Mouse (Mus musculus) intestine, embryonic 14.5 days (tissue): ENCODE data around the gene Olfr1283. TPM values are rescaled to one million over a fixed set of nuclear protein-coding genes. Genes with fewer than 3 reads are reported as not detected.
"Not testable (repeated sequence)": the region's sequence is repeated elsewhere in the genome, so short reads cannot be mapped to it uniquely, and the experiment has no call there.

Experiments
- ATAC-seq: fragments of 200-750 bp; cut with Nextera tagmentation; replicated peaks from 2 replicates; pipeline ENCODE4 v1.8.0; 2017; ENCODE audit warnings: low read depth, moderate number of reproducible peaks, moderate TSS enrichment, moderate library complexity; ENCODE audit not compliant: low FRiP score, low TSS enrichment
- DNase-seq: peaks from one replicate; pipeline ENCODE4 v3.0.0-alpha.2; 2018; ENCODE audit warnings: low spot score
- H3K27ac ChIP-seq: fragments of 300-500 bp; sonication (generic); 2 replicates; pipeline ENCODE4 v1.5.1; 2014; ENCODE audit warnings: low read depth, mild to moderate bottlenecking, control low read depth
- H3K27me3 ChIP-seq: fragments of 300-500 bp; sonication (generic); replicated peaks from 2 replicates; pipeline ENCODE4 v1.6.1; 2014; ENCODE audit warnings: low read length, control low read depth; ENCODE audit not compliant: control insufficient read depth, insufficient read depth
- H3K36me3 ChIP-seq: fragments of 300-500 bp; sonication (generic); 2 replicates; pipeline ENCODE4 v1.6.1; 2014; ENCODE audit warnings: low read length, control low read depth; ENCODE audit not compliant: control insufficient read depth, insufficient read depth
- H3K4me1 ChIP-seq: fragments of 300-500 bp; sonication (generic); replicated peaks from 2 replicates; pipeline ENCODE4 v1.6.1; 2014; ENCODE audit warnings: low read length, control low read depth, mixed read lengths; ENCODE audit not compliant: control insufficient read depth, insufficient read depth
- H3K4me2 ChIP-seq: fragments of 300-500 bp; sonication (generic); 2 replicates; pipeline ENCODE4 v1.6.1; 2014; ENCODE audit warnings: low read length
- H3K4me3 ChIP-seq: fragments of 300-500 bp; sonication (generic); 2 replicates; pipeline ENCODE4 v1.5.1; 2014; ENCODE audit warnings: low read depth, low read length, control low read depth, mixed read lengths
- H3K9ac ChIP-seq: fragments of 300-500 bp; sonication (generic); 2 replicates; pipeline ENCODE4 v1.6.1; 2014; ENCODE audit warnings: mild to moderate bottlenecking, low read length
- H3K9me3 ChIP-seq: fragments of 300-500 bp; sonication (generic); 2 replicates; pipeline ENCODE4 v1.6.1; 2016; ENCODE audit warnings: low read length, control low read depth; ENCODE audit not compliant: control insufficient read depth
- WGBS: fragments of 180-500 bp; shearing (Covaris S2); extraction: QIAGEN DNeasy Blood & Tissue Kit; methylation state at CpG from one replicate; pipeline ENCODE4 v1.1.7; 2014; 5-methylcytosine and 5-hydroxymethylcytosine counted together
- polyA plus RNA-seq: library from polyadenylated mRNA; unstranded; fragments of >200 nt; fragmentation: Nextera tagmentation; extraction: Ambion mirVana; gene quantifications from 2 replicates; pipeline ENCODE4 v1.2.1, GENCODE M21; 2014

Olfr1283 gene
- not detected in 2 replicates for polyA plus RNA-seq

GRCm38 (mm10) chr2:111366490-111366889 lies at the start of gene Olfr1283:
TSS of gene Olfr1283 (plus strand) at chr2:111366790.
- WGBS, result 85% methylated on average over 2 of the region's 2 CpGs
- Histone ChIP-seq H3K27ac (no peak within 1 kb of the TSS), H3K9me3 (no peaks in the 10 kb centered on the region), H3K36me3 (no peaks in the 10 kb centered on the region), H3K4me3 (no peak within 1 kb of the TSS), H3K4me2 (no peak within 1 kb of the TSS), H3K4me1 (no peaks in the 10 kb centered on the region), H3K9ac (no peak within 1 kb of the TSS), H3K27me3 (no peaks in the 10 kb centered on the region)
- DNase-seq, result no peak
- no peak for ATAC-seq

GRCm38 (mm10) chr2:111326220-111326619 lies 40.4 kb upstream of the Olfr1283 start, which contains the start of gene Olfr1281:
TSS of gene Olfr1281 (plus strand) at chr2:111326520.
- no peak within 1 kb of the TSS for H3K9ac ChIP-seq
- H3K4me1 ChIP-seq, result no peaks in the 10 kb centered on the region
- no peak within 1 kb of the TSS for H3K4me3 ChIP-seq
- no peak for ATAC-seq
- no peaks in the 10 kb centered on the region for H3K9me3 ChIP-seq
- no peaks in the 10 kb centered on the region for H3K36me3 ChIP-seq
- H3K27ac ChIP-seq, result no peak within 1 kb of the TSS
- WGBS, result 77% methylated on average over 2 of the region's 2 CpGs
- no peaks in the 10 kb centered on the region for H3K27me3 ChIP-seq
- H3K4me2 ChIP-seq, result no peak within 1 kb of the TSS
- no peak for DNase-seq

- DNase-seq, H3K4me1 ChIP-seq, H3K9ac ChIP-seq, H3K9me3 ChIP-seq, H3K36me3 ChIP-seq, H3K27me3 ChIP-seq, ATAC-seq, H3K4me3 ChIP-seq, H3K4me2 ChIP-seq, H3K27ac ChIP-seq: not testable (repeated sequence)
- WGBS, result 92% methylated on average over 5 of the region's 5 CpGs
These were observed 32.9 kb upstream of the Olfr1283 start for GRCm38 (mm10) chr2:111333721-111334120.

GRCm38 (mm10) chr2:111335976-111336375 lies 30.6 kb upstream of the Olfr1283 start, which contains the start of gene Olfr1282:
TSS of gene Olfr1282 (minus strand) at chr2:111336076.
- H3K4me1 ChIP-seq, result no peaks in the 10 kb centered on the region
- no peak within 1 kb of the TSS for H3K9ac ChIP-seq
- H3K4me3 ChIP-seq, result no peak within 1 kb of the TSS
- H3K4me2 ChIP-seq, result no peak within 1 kb of the TSS
- no peak for DNase-seq
- no peaks in the 10 kb centered on the region for H3K27me3 ChIP-seq
- ATAC-seq, result no peak
- H3K9me3 ChIP-seq, result no peaks in the 10 kb centered on the region
- H3K36me3 ChIP-seq, result no peaks in the 10 kb centered on the region
- 69% methylated on average over 2 of the region's 2 CpGs for WGBS
- H3K27ac ChIP-seq, result no peak within 1 kb of the TSS

GRCm38 (mm10) chr2:111375222-111375621 lies 8.6 kb downstream of the Olfr1283 start, which contains the start of gene Olfr1284:
TSS of gene Olfr1284 (plus strand) at chr2:111375522.
- WGBS, result 91% methylated on average over 1 of the region's 1 CpGs
- no peak within 1 kb of the TSS for H3K4me2 ChIP-seq
- no peak within 1 kb of the TSS for H3K27ac ChIP-seq
- H3K36me3 ChIP-seq, result no peaks in the 10 kb centered on the region
- DNase-seq (no peak), ATAC-seq (no peak)
- no peaks in the 10 kb centered on the region for H3K27me3 ChIP-seq
- H3K9me3 ChIP-seq, result no peaks in the 10 kb centered on the region
- H3K4me3 ChIP-seq, result no peak within 1 kb of the TSS
- H3K9ac ChIP-seq, result no peak within 1 kb of the TSS
- H3K4me1 ChIP-seq, result no peaks in the 10 kb centered on the region

Other genes starting within 250 kb of the Olfr1283 start
- gene Gm15130, start 213.9 kb upstream of the Olfr1283 start, polyA plus RNA-seq, result not detected in 2 replicates
- not detected in 2 replicates for gene 4930430A15Rik, start 137.2 kb upstream of the Olfr1283 start, polyA plus RNA-seq
- not detected in 2 replicates for gene Olfr1275, start 131.5 kb upstream of the Olfr1283 start, polyA plus RNA-seq
- gene Olfr1276, start 112.3 kb upstream of the Olfr1283 start, polyA plus RNA-seq, result not detected in 2 replicates
- not detected in 2 replicates for gene Olfr1277, start 92.7 kb upstream of the Olfr1283 start, polyA plus RNA-seq
- not detected in 2 replicates for gene Olfr1278, start 76.7 kb upstream of the Olfr1283 start, polyA plus RNA-seq
- gene Olfr1279, start 66.2 kb upstream of the Olfr1283 start, polyA plus RNA-seq, result not detected in 2 replicates
- not detected in 2 replicates for gene Olfr1280, start 52.8 kb upstream of the Olfr1283 start, polyA plus RNA-seq
- gene Olfr1281, start 40.3 kb upstream of the Olfr1283 start, polyA plus RNA-seq, result not detected in 2 replicates
- not detected in 2 replicates for gene Olfr1282, start 30.7 kb upstream of the Olfr1283 start, polyA plus RNA-seq
- not detected in 2 replicates for gene Olfr1284, start 8.7 kb downstream of the Olfr1283 start, polyA plus RNA-seq
- gene Olfr1286, start 56.3 kb downstream of the Olfr1283 start, polyA plus RNA-seq, result not detected in 2 replicates
- gene Olfr1287, start 82.4 kb downstream of the Olfr1283 start, polyA plus RNA-seq, result not detected in 2 replicates
- not detected in 2 replicates for gene Olfr1288, start 107.3 kb downstream of the Olfr1283 start, polyA plus RNA-seq
- gene Olfr1289, start 114.0 kb downstream of the Olfr1283 start, polyA plus RNA-seq, result not detected in 2 replicates
- not detected in 2 replicates for gene Olfr1290, start 127.0 kb downstream of the Olfr1283 start, polyA plus RNA-seq
- not detected in 2 replicates for gene Olfr1291-ps1, start 130.4 kb downstream of the Olfr1283 start, polyA plus RNA-seq
- gene Olfr1293-ps, start 158.4 kb downstream of the Olfr1283 start, polyA plus RNA-seq, result not detected in 2 replicates
- gene Olfr1294, start 173.5 kb downstream of the Olfr1283 start, polyA plus RNA-seq, result not detected in 2 replicates
- not detected in 2 replicates for gene Olfr1295, start 202.9 kb downstream of the Olfr1283 start, polyA plus RNA-seq